Mouse (Mus musculus) limb, embryonic 15.5 days (tissue): ENCODE data around the gene Nav2. TPM values are rescaled to one million over a fixed set of nuclear protein-coding genes. Genes with fewer than 3 reads are reported as not detected.
A peak's percentile ranks its signal among the peaks of the same experiment; 100 is the strongest.

Source experiments
- ATAC-seq: fragments of 200-750 bp; cut with Nextera tagmentation; 2 replicates; pipeline ENCODE4 v1.8.0; 2017; ENCODE audit warnings: low read depth, moderate TSS enrichment; ENCODE audit not compliant: insufficient number of reproducible peaks, low FRiP score, low TSS enrichment
- H3K27ac ChIP-seq: fragments of 300-500 bp; sonication (generic); 2 replicates; pipeline ENCODE4 v1.5.1; 2015; ENCODE audit warnings: moderate library complexity, mild to moderate bottlenecking, inconsistent platforms
- H3K27me3 ChIP-seq: fragments of 300-500 bp; sonication (generic); 2 replicates; pipeline ENCODE4 v1.6.1; 2015; ENCODE audit warnings: inconsistent platforms
- H3K36me3 ChIP-seq: fragments of 300-500 bp; sonication (generic); 2 replicates; pipeline ENCODE4 v1.6.1; 2015; ENCODE audit warnings: inconsistent platforms
- H3K4me1 ChIP-seq: fragments of 300-500 bp; sonication (generic); 2 replicates; pipeline ENCODE4 v1.6.1; 2015; ENCODE audit warnings: inconsistent platforms
- H3K4me2 ChIP-seq: fragments of 300-500 bp; sonication (generic); 2 replicates; pipeline ENCODE4 v1.6.1; 2015; ENCODE audit warnings: mild to moderate bottlenecking, inconsistent platforms
- H3K4me3 ChIP-seq: fragments of 300-500 bp; sonication (generic); 2 replicates; pipeline ENCODE4 v1.5.1; 2015; ENCODE audit warnings: mild to moderate bottlenecking, inconsistent platforms
- H3K9ac ChIP-seq: fragments of 300-500 bp; sonication (generic); 2 replicates; pipeline ENCODE4 v1.6.1; 2015; ENCODE audit warnings: inconsistent platforms
- H3K9me3 ChIP-seq: fragments of 300-500 bp; sonication (generic); 2 replicates; pipeline ENCODE4 v1.6.1; 2016; ENCODE audit warnings: inconsistent platforms
- WGBS: fragments of 180-500 bp; shearing (Covaris S2); methylation state at CpG from one replicate; pipeline ENCODE4 v1.1.7; 2015; 5-methylcytosine and 5-hydroxymethylcytosine counted together
- polyA plus RNA-seq: library from polyadenylated mRNA; unstranded; fragments of >200 nt; fragmentation: Nextera tagmentation; extraction: Ambion mirVana; gene quantifications from 2 replicates; pipeline ENCODE4 v1.2.1, GENCODE M21; 2015

The Nav2 gene
- polyA plus RNA-seq, 1 experiment from 2014 or later: 17.3 TPM

DNA sequence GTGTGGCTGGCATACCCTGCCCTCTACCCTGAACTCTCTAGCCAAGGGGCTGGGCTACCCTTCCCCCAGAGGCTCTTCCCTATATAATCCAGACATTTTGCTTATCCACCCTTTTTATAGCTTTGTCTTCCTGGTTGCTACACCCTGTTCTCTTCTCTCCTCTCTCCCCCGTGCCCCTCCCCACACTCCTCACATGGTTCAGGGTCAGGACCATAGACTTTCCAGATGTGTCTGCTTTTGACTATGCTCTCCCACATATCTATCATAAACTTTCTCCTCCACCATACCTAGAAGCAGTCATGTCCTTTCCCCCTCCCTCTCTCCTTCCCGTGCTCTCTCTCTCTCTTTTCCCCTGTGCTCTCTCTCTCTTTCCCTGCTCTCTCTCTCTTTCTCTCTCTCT lies 595.4 kb downstream of the Nav2 start:
- Histone ChIP-seq H3K9me3 (no peaks in the 10 kb centered on the region), H3K27ac (no peak overlapping the region), H3K36me3 (no peaks in the 10 kb centered on the region; the same call in 1 of the 2 replicates), H3K9ac (no peak overlapping the region), H3K4me1 (peaks cover 17% of the 10 kb centered on the region), H3K4me3 (no peak overlapping the region), H3K27me3 (no peaks in the 10 kb centered on the region), H3K4me2 (no peak overlapping the region)
- 28% methylated on average over 2 of the region's 2 CpGs for WGBS
- ATAC-seq: no peak

- 10% methylated on average over 3 of the region's 3 CpGs for WGBS
- Histone ChIP-seq H3K27ac (no peak overlapping the region), H3K4me2 (no peak overlapping the region), H3K4me1 (peaks cover 18% of the 10 kb centered on the region), H3K4me3 (no peak overlapping the region), H3K36me3 (no peaks in the 10 kb centered on the region; the same call in 1 of the 2 replicates), H3K27me3 (no peaks in the 10 kb centered on the region), H3K9me3 (no peaks in the 10 kb centered on the region), H3K9ac (no peak overlapping the region)
- ATAC-seq: no peak
Observed at GRCm38 (mm10) chr7:49504297-49504696, 595.8 kb downstream of the Nav2 start.

GRCm38 (mm10) chr7:49505024-49505423 lies 596.5 kb downstream of the Nav2 start:
- Histone ChIP-seq H3K4me1 (peaks cover 20% of the 10 kb centered on the region), H3K9ac (no peak overlapping the region), H3K4me2 (no peak overlapping the region), H3K4me3 (no peak overlapping the region), H3K9me3 (no peaks in the 10 kb centered on the region), H3K27me3 (no peaks in the 10 kb centered on the region), H3K36me3 (no peaks in the 10 kb centered on the region; the same call in 1 of the 2 replicates), H3K27ac (no peak overlapping the region)
- 37% methylated on average over 2 of the region's 3 CpGs for WGBS
- no peak for ATAC-seq

DNA sequence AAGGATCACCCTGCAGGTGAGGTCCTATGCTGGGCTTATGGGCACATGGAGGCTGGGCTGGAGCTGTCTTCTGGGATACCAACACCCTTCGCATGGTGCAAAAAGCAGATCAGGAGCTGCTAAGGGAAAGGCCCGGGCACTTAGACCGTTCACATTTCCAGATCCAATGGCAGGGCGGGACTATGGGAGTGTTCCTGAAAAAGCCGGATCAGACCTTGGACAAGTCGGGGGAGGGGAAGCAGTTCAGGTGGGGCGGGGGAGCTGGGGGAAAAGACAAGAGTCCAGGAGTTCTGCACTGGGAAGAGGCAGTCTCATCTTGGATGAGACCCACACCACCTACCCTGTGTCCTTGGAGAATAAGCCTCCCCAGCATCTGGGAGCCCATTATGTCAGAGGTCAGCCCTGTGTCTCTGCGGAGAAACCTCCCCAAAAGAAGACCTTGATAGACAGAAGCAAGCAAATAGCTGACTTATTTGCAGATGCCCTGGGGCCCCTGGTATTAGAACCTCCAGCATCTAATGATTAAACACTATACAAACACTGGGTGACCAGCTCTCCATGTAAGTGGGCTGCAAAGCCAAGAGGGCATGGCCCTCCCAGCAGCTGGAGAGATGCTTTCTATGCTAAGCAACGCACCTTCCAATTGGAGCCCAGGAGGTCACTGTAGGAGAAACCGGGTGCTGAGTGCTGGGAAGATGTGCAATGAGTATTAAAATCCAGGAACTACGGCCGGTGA lies 597.7 kb downstream of the Nav2 start:
- Histone ChIP-seq H3K27me3 (no peaks in the 10 kb centered on the region), H3K4me3 (no peak overlapping the region), H3K36me3 (no peaks in the 10 kb centered on the region; the same call in 1 of the 2 replicates), H3K9ac (no peak overlapping the region), H3K4me1 (peaks cover 26% of the 10 kb centered on the region), H3K4me2 (no peak overlapping the region), H3K27ac (no peak overlapping the region), H3K9me3 (no peaks in the 10 kb centered on the region)
- 79% methylated on average over 12 of the region's 12 CpGs for WGBS
- no peak for ATAC-seq

- Histone ChIP-seq H3K9me3 (no peaks in the 10 kb centered on the region), H3K4me1 (peaks cover 40% of the 10 kb centered on the region), H3K4me3 (no peak overlapping the region), H3K4me2 (no peak overlapping the region), H3K27me3 (no peaks in the 10 kb centered on the region), H3K27ac (no peak overlapping the region), H3K36me3 (no peaks in the 10 kb centered on the region; the same call in 1 of the 2 replicates), H3K9ac (no peak overlapping the region)
- ATAC-seq: no peak
- WGBS: 76% methylated on average over 7 of the region's 7 CpGs
Observed at GRCm38 (mm10) chr7:49507943-49508506, 599.5 kb downstream of the Nav2 start.

DNA sequence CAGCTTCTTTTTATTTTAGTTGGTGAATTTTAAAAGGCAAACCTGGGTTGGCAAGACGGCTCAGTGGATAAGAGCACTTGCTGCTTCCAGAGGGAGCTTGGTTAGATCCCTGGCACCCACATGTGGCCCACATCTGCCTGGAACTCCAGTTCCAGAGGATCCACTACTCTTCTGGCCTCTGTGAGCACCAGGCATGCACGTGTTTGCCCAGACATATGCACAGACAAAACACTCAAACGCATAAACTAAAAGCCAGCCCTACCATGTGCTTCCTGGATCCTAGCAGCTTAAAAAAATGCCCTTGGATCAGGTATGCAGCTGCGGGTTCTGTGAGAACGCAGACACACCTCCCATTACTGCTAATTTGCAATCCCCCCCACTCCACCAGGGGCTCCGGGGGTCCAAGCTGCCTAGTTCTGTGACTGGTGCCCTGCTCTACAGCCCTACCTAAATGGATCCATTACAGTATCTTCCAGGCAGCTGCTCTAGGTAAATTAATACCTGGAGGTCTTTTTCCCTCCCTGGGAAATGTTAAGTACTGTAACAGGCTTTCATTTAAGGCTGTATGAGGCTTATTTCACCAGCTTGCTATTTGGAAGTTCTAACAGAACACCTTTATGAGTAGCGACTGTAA lies 603.4 kb downstream of the Nav2 start:
- Histone ChIP-seq H3K27me3 (no peaks in the 10 kb centered on the region), H3K4me1 (peaks cover 25% of the 10 kb centered on the region), H3K36me3 (no peaks in the 10 kb centered on the region), H3K4me3 (no peak overlapping the region), H3K9ac (no peak overlapping the region), H3K4me2 (no peak overlapping the region), H3K27ac (peak overlapping the region; percentile 47; the same call in 1 of the 2 replicates), H3K9me3 (no peaks in the 10 kb centered on the region)
- 11% methylated on average over 7 of the region's 7 CpGs for WGBS
- ATAC-seq: no peak

DNA sequence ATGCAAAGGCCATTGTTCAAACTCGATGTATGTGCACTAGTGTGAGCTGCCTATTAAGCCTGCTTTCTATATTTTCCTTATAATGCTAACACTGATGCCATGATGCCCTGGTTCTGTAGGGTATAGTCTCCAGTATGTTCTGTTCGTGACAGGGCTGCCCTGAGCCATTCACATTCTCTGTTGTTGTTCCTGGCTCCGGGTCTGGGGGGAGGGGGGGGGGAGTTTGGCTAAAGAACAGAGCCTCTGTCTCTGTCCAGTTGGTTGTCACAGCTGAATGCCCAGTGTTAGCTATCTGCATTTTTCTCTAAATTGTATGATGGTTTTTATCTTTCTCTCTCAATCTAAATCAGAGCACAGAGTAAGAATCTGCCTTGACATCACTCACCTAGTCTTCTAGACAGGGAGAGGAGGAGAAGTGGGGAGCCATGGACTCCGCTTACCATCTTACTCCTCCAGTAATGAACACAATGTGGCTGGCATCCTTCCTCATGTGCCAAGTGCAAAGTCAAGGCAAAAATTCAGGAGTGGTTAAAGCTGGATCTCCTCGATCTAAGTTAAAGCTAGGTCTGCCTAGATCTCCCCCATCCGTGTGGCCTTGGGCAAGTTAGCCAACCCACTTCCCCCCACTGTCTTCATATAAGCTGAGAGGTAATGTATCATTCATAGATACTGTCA lies 605.4 kb downstream of the Nav2 start:
- no peaks in the 10 kb centered on the region for H3K36me3 ChIP-seq
- no peak overlapping the region for H3K9ac ChIP-seq
- peaks cover 22% of the 10 kb centered on the region for H3K4me1 ChIP-seq
- H3K4me3 ChIP-seq: no peak overlapping the region
- no peak overlapping the region for H3K27ac ChIP-seq
- H3K27me3 ChIP-seq: no peaks in the 10 kb centered on the region
- no peaks in the 10 kb centered on the region for H3K9me3 ChIP-seq
- 82% methylated on average over 6 of the region's 6 CpGs for WGBS
- no peak for ATAC-seq
- H3K4me2 ChIP-seq: no peak overlapping the region

- Histone ChIP-seq H3K27me3 (no peaks in the 10 kb centered on the region), H3K4me3 (no peak overlapping the region), H3K4me1 (peaks cover 20% of the 10 kb centered on the region), H3K36me3 (no peaks in the 10 kb centered on the region), H3K4me2 (no peak overlapping the region), H3K27ac (no peak overlapping the region), H3K9me3 (no peaks in the 10 kb centered on the region), H3K9ac (no peak overlapping the region)
- WGBS: 47% methylated on average over 2 of the region's 2 CpGs
- ATAC-seq: no peak
Observed at GRCm38 (mm10) chr7:49515012-49515411, 606.5 kb downstream of the Nav2 start.

DNA sequence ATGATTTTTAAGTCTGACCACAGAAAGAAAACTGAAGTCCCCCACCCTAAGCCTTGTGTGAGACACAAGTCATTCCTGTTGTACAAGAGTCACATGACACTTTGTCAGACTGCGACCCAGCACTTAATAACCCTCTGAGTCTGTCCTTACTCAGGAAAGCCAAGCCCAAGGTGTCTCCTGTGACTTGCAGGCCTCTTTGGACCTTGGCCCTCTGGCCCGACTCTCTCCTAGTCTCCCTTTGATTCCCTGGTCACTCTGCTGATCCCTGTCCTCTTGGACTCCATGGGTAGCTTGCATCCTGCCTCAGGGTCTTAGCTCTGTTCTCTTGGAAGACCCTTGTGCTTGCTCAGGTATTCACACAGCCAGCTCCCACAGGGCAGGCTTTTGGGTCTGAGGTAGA lies 612.0 kb downstream of the Nav2 start:
- Histone ChIP-seq H3K27me3 (no peaks in the 10 kb centered on the region), H3K4me3 (no peak overlapping the region), H3K36me3 (no peaks in the 10 kb centered on the region), H3K4me2 (no peak overlapping the region), H3K4me1 (peaks cover 40% of the 10 kb centered on the region), H3K9ac (no peak overlapping the region), H3K9me3 (no peaks in the 10 kb centered on the region), H3K27ac (no peak overlapping the region)
- WGBS: 60% methylated on average over 2 of the region's 2 CpGs
- ATAC-seq: no peak

DNA sequence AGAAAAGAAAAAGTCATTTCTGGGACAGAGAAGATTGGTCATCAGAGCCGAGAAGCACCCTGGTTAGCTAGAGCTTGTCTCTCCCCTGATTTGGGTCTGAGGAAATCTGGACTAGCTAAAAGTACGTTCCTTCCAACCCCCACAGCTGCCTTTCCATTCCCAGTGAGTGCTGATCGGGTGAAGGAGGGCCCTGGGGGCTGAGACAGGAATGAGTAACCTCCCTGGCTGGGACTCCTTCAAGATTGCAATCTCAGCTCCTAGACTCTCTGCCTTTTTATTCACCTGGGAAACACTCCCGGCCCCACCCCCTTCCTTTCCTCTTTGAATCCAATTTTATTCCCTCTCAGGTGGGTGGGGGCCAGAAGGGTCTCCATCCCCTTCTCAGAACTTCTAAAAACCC lies 612.8 kb downstream of the Nav2 start:
- no peak for ATAC-seq
- no peak overlapping the region; the same call in 1 of the 2 replicates for H3K27ac ChIP-seq
- no peaks in the 10 kb centered on the region for H3K9me3 ChIP-seq
- H3K4me1 ChIP-seq: peaks cover 41% of the 10 kb centered on the region
- H3K9ac ChIP-seq: no peak overlapping the region
- no peaks in the 10 kb centered on the region for H3K36me3 ChIP-seq
- WGBS: 23% methylated on average over 4 of the region's 4 CpGs
- H3K4me2 ChIP-seq: peak overlapping the region; percentile 51
- H3K4me3 ChIP-seq: no peak overlapping the region
- no peaks in the 10 kb centered on the region for H3K27me3 ChIP-seq

GRCm38 (mm10) chr7:49521976-49522375 lies 613.5 kb downstream of the Nav2 start:
- no peak for ATAC-seq
- 2% methylated on average over 9 of the region's 9 CpGs for WGBS
- Histone ChIP-seq H3K36me3 (no peaks in the 10 kb centered on the region), H3K9me3 (no peaks in the 10 kb centered on the region), H3K27ac (no peak overlapping the region), H3K4me2 (peak overlapping the region; percentile 51), H3K4me3 (peak overlapping the region; percentile 39), H3K27me3 (no peaks in the 10 kb centered on the region), H3K9ac (no peak overlapping the region), H3K4me1 (peaks cover 41% of the 10 kb centered on the region)
